Mouse (Mus musculus) heart, adult 18-20 months (tissue): ENCODE measurements around the gene Kcnf1. TPM values are rescaled to one million over a fixed set of nuclear protein-coding genes. Genes with fewer than 3 reads are reported as not detected.
A peak's percentile ranks its signal among the peaks of the same experiment; 100 is the strongest.

Source experiments
- DNase-seq, 2 experiments: peaks; one replicate each; pipeline ENCODE4 v3.0.0; 2021 to 2022; ENCODE audit warnings: mixed read lengths in 1 of 2
- long read RNA-seq, 2 experiments: library from polyadenylated mRNA; stranded (forward); transcript quantifications; one replicate each; pipeline ENCODE4 v2.0.0; 2021
- total RNA-seq, 2 experiments: library from RNA; stranded (reverse); gene quantifications; 2 replicates each; pipeline ENCODE4 v1.2.3; 2021

Kcnf1 gene
- not detected for total RNA-seq
- long read RNA-seq, experiment 1: 0 reads
- long read RNA-seq, experiment 2: 0 reads

DNA sequence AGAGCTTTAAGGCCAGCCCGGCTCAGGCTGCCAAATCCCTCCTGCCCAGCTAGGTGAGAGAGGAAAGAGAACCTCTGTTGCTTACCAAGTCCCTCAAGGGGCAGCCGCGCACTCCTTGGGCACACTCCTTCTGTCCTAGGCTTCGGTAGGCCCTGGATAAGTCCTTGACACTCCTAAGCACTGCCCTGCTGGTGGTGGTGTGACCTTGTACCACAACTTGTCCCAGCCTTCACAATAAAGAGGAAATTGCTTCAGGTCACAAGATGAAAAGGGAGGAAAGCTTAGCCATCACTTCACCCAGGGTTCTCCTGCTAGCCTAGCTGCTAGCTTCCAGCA, at the start of gene Kcnf1:
Gene Kcnf1, minus strand, starts transcription at position 132 of the 336 bp plus-strand sequence.
- DNase-seq: no peak

DNA sequence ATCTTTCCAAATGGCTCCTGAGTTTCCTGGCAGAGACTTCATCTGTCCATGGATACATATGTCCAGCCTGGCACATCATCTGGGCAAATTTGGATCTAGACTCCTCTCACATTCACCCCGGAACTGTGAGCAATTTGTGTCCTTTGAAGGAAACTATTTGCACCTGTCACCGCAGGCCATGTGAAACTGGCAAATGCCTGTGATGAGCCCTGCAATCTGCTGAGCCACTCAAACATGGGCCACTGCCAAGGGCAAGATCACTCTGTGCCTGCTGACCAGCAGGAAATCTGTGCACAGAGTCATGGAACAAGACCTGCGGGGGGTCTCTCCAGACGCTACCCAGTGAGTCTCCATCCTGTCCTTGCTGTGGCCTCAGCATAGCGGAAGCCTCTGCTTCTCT, 48.3 kb upstream of the Kcnf1 start:
- no peak for DNase-seq

DNA sequence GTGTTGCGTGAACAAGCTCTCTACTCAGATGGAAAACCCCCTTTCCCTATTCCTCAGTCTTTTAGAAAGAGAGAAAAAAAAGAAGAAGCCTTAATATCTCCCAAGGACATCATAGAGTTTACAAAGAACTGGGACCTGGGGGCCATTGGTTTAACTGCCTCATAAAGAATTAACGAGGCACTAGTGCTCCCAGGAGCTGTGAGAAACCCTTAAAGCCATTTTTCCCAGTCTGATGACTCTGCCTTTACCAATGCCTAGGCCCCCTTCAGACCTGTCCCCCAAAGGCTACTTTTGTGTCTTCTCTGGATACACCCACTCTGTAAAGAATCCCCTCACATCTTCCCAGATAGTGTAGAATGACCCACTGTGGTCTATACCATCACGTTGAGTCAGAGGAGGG, 46.4 kb upstream of the Kcnf1 start:
- DNase-seq: no peak

DNA sequence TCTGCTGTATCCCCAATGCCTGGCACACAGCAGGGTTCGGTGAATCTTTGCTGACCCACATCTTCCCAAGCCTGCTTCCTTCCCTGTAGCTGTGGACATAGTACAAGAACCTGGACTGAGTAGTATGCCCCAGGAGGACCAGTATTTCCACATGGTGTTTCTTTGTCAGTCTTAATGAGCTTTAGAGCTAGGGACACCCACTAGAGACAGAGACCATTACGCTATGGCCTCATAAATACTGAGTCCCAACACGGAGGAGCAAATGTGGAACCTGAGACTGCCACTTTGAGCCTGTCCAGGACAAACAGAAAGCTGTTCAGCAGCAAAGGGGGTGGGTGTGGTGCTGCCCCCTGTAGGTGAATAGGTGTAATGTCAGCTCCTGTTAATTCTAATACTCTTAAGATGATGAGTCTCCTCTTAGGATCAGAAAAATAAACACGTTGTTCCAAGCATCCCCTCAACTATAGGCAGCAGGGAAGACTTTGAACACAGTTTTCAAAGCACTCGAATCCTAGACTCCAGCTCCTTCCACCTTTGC, 45.3 kb upstream of the Kcnf1 start:
- peak in 1 of 2 experiments; percentile 8 for DNase-seq

DNA sequence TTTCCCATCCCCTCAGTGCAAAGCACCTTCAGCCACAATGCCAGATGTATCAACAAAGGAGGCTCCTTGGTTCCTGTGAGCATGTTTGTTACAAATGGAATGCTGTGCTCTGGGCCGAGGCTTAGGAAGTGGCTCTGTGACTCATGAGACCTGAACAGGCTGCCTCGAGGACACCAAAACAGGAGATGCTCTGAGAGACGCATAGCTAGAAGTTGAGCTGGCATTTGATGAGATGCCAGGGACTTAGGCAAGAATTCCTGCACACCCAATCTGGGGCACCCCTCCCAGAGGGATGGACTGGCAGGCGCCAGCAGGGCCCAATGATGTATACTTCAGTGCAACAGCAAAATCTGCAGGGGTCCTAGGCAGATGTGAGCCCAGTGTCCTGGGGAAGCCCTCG, 43.9 kb upstream of the Kcnf1 start:
- DNase-seq: no peak

DNA sequence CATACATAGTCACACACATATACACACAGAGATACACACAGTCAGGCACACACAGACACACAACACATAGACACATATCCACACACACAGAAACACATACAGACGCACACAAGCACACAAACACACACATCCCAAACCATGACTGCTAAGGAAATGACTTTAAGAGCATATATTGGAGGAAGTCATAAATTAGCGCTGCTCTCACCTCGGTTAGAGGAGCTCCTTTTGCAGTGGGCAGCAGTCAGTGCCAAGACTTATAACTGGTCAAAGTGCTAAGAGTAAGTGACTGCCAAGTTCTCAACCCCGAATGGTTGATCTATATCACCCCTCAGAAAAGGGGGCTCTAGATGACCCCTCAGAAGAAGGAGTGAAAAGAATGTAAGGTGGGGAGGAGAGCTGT, 42.4 kb upstream of the Kcnf1 start:
- DNase-seq: no peak

DNA sequence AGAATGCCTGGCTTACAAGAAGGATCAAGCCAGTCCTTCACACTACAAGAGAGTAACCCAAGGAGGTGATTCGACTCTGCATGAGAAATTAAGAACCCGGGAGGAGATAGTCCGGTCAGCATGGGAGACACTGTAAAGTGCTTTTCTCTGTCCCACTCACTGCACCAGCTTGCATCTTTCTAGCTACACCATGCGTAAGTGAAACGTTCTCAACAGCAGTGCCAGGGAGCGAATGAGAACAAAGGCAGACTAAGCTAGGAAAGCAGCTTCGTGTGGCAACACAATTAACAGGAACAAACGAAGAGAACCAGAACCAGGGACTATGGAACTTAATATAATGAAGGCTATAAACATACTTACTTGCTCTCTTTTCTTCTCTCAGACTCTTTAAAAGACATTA, 41.7 kb upstream of the Kcnf1 start:
- no peak for DNase-seq

DNA sequence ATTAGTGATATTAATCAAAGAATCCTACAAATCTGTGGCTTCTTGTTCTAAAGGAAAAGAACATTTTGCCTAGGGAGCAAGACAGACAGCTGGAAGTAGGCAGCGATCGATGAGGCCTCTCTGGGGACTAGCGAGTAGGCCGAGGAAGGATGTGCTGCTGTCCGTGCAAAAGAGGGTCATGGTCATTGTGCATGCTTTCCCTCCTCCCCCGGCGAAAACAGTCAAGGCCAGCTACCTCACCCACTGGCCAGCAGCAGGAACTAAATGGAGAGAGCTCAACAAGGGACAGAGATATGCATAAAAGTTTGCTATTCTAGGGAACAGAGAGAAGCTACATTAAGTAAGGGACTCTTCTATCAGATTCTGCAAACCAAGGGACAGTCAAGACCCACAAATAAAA, 39.1 kb upstream of the Kcnf1 start:
- no peak for DNase-seq

DNA sequence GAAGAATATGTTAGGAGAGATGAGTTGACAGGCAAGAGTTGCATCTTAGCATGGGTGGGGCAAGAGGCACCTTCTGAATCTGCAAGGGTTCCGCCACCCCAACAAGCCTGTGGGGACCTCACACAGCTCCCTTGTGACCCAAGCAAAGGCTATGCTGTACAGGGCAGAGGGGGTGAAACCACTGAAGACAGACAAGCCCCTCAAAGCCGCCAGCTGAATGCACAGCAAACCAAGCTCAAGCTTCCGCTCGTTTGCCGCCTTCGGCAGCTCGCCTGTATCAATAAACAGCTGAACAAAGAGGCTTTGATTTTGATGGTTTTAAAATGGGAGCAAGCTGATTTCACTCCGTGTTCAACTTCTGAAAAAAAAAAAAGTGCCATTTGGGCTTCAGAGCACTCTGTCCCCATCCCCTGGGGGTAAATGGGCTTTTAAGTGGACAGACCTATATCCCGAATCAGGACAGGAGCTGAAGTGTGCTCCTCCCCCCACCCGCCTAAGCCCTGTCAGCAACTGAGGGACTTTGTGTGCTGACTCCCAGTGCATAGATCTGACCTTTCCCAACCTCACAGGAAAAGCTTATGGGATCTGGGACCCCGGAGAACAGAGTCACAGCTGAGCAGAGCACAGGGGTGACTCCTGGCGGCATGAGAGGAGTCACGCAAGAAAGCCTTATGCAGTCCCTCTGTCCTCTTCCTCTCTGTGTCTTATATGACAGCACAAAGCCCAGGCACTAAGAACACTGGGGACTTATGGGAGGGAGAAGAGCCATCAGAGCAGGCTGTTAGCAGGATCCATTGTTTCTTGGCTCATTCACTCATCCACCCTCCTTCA, 26.0 kb upstream of the Kcnf1 start:
- DNase-seq: no peak

DNA sequence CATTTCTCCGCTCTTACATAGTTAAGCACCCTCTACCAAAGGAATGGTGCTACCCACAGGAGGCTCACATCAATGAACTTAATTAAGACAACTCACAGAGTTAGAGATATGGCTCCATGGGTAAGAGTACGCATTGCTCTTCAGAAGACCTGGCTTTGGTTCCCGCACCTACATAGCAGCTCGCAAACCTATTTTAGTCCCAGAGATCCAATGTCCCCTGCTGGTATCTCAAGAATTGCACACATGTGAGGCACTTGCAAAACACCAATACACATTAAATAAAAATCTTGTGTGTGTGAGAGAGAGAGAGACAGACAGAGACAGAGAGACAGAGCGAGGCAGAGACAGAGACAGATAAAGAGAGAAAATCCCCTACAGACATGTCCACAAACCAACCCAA, 21.9 kb upstream of the Kcnf1 start:
- DNase-seq: no peak

DNA sequence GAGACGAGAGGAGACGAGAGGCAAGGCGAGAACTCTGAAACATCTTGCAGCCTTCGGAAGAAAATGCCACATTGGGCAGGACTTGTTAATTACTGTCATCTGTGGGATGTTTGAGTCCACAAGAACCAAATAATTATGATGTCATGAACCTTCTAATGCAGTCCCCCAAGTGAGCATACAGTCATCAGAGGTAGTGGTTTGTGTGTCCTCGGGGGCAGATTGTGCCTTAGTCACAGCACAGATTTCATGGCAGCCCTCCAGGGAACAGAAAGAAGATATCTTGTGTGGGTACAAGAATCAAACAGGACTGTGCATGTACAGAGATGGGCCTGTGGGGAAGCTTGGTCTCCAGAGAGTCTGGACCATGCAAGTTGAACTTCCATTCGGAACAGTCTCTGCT, 17.5 kb upstream of the Kcnf1 start:
- DNase-seq: no peak

DNA sequence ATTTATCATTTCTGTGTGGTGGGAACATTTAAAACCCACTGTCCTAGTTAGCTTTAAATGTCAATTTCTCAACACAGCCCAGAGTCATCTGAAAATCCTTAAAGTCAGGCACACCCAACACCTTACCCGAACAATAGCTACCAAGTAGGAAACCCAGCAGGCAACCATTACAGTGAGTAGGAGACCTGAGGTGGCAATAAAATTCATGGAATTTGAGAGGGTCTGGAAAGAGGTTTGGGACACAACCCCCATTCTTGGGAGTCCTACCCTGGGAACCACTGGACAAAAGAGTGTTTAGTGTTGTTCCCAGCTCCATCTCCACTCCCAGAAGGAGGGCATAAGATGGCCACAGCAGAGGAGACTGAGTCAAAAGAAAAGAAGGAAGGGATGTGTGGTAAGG, 16.6 kb upstream of the Kcnf1 start:
- DNase-seq: no peak

DNA sequence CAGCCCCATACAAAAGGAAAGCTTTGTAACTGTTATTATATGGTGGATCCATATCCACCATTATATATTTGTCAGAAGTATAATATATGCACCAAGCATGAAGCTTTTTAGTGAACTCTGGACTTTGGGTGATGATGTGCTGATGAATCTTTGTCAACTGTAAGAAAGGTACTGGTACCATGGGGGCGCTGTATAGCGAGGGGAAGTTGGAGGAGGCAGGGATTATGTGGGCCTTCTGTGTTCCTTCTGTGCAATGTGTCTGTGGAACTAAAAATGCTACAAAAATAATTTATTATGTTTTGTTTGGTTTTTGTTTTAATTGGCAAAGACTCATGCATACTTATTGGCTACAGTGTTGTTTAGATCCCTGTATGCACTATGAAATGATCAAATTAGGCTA, 16.2 kb upstream of the Kcnf1 start:
- no peak for DNase-seq

DNA sequence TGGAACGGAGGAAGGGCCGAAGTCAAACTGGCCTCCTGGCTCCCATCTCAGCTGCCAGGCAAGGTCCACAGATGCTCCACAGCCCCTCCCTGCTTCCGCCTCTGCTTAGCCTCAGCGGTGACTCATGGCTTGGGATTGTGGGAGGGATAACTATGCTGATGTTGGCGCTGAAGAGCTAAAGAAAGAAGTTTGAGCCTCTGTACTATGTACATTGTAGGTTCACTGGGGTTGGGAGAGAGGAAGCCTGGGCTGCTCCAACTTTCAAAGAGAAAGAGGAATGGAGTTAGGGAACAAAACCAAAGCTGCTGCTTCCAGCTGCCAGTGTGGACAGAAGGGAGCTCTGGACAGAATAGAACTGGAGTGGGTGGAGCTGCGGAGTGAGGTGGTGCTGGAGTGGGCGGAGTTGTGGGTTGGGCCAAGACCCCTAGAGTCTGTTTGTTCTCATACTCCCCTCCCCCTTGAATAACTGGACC, 7.7 kb upstream of the Kcnf1 start:
- peak; percentile 47 to 49 for DNase-seq

DNA sequence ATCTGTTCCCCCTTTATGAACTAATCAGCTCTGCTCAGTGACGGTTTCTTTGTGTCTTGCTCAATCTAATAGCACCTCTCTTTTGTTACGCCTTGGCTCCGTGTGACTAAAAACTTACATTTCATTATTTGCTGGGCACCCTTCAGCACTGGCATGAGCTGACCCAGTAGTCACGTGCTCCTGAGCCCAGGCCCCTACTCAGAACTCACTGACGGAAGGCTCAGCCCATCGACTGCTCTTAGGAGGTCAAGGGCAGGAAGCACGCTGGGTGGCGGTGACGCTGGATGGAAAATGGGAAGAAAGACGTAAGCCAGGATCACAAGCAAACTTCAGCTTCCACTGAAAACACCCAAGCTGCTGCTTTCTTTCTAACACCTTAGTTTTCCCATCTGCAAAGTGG, 7.1 kb upstream of the Kcnf1 start:
- DNase-seq: no peak

DNA sequence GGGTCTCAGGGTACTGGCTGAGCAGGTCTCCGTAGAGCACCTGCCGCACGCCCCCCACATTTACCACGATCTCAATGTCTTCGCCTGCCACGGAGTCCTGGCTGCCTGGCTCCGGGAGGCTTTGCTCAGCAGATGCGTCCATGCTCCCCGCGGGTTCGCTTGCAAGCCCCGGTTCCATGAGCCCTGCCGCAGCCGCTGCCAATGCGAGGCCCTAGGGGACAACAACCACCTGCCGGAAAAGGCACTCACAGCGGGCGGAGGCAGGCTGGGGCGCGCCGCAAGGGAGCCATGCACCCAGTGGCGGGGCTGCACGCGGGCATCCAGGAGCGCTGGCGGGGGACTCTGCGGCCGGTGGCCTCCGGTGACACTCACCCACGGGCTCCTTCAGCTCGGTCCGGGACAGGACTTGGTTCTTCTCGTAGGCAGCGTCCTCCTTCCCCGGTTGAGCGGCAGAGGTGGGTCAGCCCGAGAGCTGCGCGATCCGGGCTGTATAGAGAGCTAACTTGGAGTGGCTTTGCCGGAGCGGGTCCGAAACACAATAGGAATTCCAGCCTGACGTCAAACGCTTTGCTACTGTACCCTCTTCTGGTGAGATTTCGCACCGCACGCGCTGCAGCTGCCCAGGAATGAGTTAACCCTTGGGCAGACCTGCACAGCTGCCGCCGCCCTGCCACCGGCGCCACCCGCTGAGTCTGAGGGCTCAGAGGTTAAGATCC, 489 bp downstream of the Kcnf1 start:
- no peak for DNase-seq

DNA sequence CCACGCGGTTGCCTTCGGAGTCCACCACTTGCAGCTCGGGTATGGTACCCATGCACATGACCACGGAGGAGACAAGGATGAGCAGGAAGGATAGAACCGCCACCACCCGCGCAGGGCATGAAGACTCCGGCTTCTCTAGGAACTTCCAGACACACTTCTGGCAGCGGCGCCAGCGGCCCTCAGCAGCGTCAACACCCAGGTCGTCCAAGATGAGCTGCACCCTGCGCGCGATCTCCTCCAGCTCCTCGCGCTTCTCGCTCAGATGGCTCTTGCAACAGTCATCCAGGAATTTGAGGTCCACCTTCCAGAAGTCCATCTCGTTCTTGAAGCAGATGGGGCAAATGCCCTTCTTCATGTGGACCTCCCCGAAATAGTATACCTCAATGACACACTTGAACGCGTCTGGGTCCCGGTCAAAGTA, 1.1 kb downstream of the Kcnf1 start:
- no peak for DNase-seq

DNA sequence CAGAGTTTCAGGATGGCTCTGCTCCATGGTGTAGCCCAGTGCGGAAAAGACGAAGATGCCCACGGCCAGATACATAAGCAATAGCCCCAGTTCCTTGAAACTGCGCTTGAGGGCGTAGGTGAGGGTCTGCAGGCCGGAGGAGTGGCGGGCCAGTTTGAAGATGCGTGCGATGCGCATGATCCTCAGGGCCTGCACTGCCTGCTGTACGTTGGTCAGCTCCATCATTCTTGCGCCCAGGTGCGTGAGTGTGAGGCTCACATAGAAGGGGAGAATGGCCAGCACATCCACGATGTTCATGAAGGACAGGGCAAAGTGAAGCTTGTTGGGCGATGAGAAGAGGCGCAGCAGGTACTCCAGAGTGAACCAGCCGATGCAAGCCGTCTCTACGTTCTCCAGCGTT, 1.6 kb downstream of the Kcnf1 start:
- DNase-seq: no peak

DNA sequence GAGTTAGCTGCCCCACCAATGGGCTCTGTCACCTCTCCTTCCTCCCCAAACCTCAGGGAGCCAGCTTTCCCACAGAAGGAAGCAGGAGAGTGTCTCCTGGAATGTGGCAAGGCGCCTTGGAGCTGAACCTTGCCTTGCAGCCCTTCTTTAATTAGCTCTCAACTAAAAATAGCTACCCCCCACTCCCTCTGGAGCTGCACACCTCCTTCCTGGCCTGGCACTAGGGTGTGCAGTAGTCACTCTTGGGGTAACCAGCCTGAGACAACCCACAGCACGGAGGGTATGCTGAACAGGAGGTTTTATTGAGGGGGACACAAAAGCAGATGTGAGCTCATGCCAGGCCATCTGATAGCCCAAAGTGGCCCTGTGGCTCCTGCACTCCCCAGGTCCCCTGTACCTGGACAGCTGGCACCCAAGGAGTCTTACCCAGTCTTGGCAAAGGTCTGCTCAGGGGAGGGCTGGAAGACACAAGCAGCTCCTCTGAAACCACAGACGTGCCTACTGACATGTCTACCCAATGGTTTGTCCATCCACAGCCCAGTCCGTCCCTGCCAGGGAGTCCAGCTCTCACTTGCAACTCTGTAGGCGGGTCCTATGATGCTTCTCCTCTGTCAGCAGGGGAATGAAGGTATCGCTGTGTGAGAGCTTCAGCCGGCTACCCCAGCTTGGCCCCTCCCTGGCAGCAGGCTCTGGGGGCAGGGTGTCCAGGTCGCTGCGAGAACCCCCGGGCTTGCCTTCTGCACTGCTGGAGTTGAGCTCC, 2.4 kb downstream of the Kcnf1 start:
- DNase-seq: no peak

DNA sequence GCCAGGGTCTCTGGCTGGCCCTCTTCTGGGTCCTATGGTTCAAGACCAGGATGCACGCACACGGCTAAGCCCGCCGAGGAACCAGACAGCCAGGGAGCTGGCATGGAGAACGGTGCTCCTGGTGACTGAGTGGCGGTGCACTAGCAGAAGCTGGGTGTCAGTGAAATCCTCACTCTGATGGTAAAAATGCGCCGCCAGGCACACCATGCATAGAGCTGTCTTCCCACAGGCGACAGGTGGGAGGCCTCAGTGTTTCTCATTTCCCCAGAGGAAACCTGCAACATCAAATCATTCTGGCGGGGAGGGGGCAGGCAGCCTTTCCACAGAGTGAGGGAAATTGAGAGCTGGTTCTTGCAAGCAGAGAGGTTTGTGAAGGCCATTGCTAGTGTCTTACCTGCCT, 6.3 kb downstream of the Kcnf1 start:
- no peak for DNase-seq

DNA sequence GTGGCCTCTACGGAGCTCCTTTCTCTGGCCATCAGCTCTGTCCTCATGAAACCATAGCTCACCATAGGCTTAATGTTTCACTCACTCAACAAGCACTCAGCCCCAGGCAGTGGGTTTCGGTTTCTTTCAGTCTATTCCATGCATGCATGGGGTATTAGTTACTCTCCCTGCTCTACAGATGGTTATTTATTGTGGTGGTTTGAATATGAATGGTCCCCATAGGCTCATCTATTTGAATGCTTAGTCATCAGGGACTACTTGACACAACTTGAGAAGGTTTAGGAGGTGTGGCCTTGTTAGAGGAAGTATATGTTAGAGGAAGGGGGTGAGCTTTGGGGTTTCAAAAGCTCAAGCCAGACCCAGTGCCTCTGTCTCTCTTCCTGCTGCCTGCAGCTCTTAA, 10.6 kb downstream of the Kcnf1 start:
- no peak for DNase-seq

DNA sequence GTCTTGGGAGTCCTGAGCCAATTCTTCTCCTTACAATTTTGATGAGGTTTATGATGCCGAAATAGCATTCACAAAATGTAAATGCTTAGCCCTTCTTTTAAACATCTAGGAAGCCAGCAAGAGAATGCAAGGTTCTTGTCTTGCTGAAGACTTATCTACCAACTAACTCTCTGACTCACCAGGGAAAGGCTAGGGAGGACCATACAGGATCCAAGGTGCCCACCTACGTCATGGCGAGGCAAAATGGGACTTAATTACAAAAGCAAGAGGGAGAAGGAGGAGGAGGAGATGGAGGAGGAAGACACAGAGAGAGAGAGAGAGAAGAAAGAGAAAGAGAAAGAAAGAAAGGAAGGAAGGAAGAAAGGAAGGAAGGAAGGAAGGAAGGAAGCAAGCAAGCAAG, 12.7 kb downstream of the Kcnf1 start:
- DNase-seq: no peak

DNA sequence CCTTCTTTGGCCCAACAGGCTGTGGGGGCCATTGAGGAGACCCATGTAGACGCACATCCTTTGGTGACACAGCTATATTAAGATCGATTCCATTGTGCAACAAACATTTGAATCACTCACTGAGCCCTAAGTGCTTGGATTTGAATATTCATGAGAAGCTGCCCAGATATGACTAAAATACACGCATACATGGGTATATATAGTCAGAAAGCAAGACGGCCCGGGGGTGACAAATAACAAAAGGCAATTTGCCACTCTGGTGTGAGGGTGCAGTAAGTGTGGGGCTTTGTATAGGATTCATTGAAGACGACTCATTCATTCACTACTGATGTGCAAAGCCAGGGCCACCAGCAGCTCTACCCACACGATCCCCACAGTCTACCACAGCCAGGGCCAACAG, 17.1 kb downstream of the Kcnf1 start:
- DNase-seq: no peak
